Mouse (Mus musculus): Measurements from ENCODE around the gene Fam71a.
"Not testable (repeated sequence)": the region's sequence is repeated elsewhere in the genome, so short reads cannot be mapped to it uniquely, and the experiment has no call there.

Gene Fam71a

DNA sequence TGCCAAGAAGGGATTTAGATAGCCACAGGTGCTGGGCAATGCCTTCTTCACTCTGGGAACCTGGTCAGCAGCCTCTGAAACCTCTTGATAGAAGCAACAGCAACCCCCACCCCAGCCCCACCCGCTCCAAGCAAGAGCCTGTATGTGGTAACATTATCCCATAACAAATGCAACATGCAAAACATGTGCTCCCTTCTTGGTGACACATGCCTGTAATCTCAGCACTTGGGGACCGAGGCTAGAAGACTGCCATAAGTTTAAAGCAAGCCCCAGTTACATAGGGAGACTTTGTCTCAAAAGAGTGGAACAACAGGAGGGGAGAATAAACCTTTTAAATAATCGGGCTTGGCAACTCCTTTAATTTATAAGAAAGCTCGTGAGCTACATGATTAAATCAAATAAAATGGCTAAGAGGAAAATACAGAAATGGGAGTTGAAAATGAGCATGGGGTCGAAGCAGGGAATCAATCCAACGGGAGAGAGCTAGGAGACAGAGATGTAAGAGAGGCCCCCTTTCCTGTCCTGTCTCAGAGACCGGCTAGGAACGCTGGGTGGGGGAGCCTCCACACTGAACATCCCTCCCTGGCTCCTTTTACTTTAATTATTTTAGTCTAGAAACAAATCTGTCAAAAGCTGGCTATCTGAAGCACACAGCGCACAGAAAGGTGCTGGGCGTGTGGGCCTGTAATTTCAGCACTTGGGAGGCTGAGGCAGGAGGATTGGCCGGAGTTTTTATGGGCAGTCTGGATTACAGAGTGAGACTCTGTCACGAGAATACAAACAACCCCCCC, 17.0 kb upstream of the Fam71a start:
- DNase-seq (ENCODE audit: low read depth, low spot score): no peak

DNA sequence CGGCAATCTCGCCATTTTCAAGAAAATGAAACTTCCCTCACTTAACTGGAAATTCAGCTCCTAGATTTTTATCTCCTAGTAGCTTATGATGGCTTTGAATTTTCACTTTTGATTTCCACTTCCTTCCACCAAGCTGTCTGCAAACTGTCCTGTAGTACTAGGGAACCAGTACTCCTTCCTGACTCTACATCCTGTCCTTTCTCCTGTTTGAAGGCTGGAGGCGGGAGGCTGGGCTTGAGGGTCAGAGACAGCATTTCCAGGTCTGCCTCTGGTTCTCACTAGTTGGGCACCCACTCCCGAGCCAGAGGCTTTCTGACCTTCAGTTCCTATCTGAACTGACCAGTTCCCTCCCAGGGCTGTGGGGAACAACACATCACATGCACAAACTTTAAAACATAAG, 15.8 kb upstream of the Fam71a start:
- DNase-seq (ENCODE audit: low read depth, low spot score): no peak

DNA sequence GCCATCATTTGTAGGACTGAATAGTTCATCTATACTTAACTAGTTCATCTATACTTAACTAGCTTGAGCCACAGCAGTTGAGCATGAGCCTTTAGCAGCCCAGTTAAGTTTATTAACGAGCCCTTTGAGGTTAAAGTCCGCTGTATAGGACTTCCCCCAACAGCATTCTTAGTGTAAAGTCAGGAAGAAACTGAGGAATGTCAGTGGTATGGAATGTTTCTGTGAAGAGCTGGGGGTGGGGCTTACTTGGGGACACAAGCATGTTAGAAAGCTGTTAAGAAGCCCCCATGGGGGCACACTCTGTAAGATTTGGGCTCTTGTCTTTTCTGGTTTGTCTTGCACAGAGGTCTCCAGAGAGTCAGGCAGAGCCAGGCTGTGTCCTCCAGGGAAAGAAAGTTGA, 15.2 kb upstream of the Fam71a start:
- DNase-seq (ENCODE audit: low read depth, low spot score): no peak

DNA sequence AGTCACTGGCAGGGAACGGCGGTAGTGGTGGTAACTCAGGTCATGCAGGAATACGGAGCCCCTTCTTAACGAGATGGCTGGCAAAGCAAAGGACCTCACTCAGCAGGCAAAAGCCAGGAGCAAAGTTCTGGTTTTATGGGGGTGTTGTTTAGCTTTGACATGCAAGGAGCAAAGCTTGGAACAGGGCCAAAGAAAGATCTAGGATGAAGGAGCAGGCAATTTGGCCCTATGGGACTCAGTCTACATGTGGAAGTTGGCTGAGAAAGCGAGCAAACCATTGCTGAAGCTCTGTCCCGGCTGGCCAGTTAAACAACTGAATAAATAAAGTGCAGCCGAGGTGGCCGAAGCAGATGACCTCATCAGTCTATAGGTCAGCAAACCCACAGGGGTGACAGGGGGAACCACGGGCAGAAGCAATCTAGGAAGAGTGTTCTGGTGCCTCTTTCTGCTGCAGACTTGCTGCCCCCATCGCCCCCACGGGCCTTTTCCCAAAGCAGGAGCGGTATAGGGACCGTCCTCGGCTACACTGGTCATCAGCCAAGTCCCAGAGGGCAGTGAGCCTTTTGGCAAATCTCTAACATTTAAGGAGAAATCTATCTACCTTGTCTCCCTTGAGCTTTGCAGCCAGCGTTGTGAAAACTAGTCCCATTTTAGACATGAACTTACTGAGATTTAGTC, 14.0 kb upstream of the Fam71a start:
- no peak for DNase-seq (ENCODE audit: low read depth, low spot score)

DNA sequence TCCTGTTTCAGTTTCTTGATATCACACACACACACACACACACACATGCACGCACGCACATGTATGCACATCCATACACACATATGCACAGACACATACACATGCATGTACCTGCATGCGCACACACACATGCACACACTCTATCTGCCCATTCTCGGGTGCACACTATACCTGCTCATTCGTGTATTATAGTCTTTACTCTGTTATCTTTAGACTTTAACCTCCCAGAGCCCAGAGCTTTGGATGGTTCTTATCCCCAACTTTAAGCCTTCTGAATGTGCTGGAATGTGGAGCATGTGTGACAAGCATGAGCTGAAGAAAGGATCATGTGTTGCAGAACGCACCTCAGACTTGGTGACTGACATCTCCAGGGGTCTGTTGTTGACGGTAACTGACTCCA, 12.3 kb upstream of the Fam71a start:
- no peak for DNase-seq (ENCODE audit: low read depth, low spot score)

DNA sequence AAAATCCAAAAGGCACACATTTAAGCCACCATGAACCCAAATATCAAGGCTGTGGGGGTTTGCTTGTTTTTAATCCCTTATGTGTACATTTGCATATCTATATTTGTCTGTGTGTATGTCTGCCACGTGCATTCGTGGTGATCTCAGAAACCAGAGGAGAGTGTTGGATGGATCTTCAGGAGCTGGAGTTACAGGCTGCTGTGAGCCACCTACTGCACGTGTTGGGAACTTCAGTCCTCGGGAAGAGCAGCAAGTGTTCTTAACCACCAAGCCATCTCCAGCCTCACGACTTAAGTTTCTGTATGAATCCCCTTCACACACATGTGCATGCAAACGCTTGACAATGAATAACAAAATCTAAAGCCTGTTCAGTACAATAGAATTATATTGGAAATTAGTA, 7.9 kb upstream of the Fam71a start:
- no peak for DNase-seq (ENCODE audit: low read depth, low spot score)

DNA sequence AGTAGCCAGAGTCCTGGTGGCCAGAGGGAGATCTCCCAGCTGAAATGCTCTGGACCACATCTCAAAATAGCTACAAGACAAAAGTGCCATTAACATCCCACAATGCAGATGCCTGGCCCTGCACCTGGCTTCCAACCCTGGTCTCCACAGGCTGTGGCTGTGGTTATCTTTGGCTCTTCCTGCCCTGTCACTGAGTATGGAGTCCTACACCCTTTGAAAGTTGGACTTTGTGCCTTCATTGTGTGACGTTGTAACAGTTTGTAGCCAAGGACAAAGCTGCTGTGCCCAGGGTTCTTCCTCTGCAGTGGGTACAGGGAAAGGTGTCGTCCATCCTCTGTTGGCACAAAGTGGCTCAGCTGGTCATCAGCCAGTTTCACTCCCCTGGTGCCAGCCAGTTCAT, 5.8 kb upstream of the Fam71a start:
- DNase-seq (ENCODE audit: low read depth, low spot score): no peak

DNA sequence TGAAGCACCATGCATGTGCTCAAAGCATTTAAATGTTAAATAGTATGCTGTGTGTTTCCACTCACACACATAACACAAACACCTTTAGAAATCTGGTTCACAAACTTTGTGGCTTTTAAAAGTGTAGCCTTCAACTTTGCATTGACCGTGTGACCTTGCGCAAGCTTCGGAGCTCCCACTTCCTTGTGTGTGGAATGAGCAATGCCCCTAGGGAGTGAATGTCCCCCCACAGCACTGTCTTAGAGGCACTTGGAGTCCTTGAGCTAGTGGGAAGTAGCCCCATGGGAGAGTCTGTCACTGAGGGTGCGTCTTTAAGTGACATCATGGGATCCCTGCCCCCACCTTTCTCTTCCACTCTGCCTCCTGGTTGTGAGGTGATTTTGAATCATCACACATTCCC, 1.6 kb upstream of the Fam71a start:
- DNase-seq (ENCODE audit: low read depth, low spot score): no peak

DNA sequence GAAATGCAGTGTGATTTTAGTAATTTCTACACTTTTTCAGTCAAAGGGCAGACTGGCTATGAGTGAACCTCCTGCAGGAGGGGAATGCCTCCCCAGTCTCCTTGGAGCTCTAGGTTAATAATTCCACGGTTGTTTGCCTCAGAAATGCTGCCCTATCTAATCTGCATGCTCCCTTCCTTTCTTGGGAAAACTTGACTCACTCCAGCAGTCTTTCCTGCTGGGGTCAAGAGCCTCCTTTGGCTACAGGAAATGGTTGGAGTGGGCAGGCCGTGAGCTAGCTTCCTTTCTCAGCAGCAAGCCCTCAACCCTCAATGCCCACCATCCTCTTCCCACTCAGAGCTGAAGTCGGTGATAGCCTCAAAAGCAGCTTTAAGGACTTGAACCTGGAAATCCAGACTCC, 10.3 kb downstream of the Fam71a start:
- no peak for DNase-seq (ENCODE audit: low read depth, low spot score)

DNA sequence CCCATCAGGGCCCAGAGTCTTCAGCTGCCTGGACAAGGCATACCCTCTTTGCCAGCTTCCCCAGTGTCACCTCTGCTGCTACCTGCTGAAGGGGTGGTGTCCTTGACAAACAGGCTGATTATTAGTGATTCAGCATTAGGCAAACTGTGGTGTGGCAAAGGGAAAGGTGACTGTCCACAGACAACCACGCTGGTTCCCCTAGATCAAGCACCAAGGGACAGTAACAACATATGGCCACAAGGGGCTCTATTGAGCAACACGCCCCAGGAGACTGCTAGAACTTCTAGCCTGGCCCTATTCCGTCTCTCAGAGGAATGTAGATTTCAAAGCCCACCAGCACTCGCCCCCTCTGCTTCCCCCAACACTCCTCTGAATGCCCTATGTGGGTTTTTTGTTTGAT, 11.6 kb downstream of the Fam71a start:
- DNase-seq (ENCODE audit: low read depth, low spot score): no peak

DNA sequence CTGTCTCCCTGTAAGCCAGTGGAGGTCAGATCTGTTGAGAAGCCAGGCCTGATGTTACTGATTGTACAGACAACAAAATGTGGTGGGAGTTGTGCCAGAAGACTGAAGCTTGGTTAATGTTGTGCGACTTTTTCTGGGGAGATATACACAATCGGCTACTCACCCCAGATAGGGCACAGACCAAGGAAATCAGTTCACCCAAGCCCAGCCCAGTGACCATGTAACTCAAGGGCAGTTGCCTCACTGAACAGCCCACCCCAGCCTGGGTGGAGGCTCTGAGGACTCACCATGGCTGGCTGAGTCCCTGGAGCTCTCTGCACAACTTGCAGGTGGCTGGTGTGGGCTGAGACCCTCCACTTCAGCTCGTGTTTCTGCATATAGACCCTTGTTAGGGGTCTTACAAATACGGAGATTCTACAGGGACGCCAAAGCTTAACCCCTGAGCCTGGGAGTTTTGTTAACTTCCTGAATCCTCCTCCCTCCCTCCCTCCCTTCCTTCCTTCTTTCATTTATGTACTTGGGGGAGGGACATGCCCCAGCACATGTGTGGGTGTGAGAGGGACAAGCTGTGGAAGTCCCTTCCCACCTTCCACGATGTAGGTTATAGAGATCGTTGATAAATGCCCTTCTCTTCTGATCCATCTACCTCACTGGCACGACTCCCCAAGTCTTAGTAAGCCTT, 13.6 kb downstream of the Fam71a start:
- no peak for DNase-seq (ENCODE audit: low read depth, low spot score)

DNA sequence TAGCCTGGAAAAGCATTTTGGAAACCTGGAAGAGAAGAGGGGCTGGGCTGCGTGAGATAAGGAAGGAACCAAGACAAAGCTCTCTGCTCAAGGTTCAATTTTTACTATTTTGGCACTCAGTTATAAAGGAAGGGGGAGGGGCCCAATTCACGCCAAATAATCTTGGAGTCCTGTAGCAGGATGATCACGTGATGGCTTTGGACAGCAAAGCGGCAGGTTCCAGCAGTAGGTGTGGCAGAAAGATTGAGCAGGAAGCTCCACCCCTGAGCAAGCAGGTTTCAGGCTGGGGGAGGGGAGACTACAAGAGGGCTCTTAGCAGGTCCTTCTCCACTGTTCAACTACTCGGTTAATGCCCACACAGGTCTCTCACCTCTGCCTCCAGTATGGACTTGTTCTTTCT, 15.1 kb downstream of the Fam71a start:
- not testable (repeated sequence) for DNase-seq (ENCODE audit: low read depth, low spot score)

DNA sequence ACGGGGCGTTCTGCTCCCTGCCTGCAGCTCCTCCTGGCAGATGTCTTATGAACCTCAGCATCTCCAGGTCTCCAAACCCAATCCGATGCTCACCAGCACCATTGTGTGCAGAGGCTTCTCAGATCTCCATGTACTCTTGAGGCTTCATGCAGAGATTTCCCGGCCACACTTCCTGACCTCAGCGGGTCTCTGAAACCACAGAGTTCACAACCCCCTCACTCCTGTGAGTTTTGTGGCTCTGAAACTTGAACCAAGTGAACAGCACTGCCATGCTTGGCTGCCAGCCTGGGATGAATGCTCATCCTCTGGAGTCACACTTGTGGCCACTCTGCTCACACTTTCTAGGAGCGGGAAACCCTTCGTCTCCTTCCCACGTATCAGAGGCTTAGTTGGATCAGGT, 23.6 kb downstream of the Fam71a start:
- no peak for DNase-seq (ENCODE audit: low read depth, low spot score)

DNA sequence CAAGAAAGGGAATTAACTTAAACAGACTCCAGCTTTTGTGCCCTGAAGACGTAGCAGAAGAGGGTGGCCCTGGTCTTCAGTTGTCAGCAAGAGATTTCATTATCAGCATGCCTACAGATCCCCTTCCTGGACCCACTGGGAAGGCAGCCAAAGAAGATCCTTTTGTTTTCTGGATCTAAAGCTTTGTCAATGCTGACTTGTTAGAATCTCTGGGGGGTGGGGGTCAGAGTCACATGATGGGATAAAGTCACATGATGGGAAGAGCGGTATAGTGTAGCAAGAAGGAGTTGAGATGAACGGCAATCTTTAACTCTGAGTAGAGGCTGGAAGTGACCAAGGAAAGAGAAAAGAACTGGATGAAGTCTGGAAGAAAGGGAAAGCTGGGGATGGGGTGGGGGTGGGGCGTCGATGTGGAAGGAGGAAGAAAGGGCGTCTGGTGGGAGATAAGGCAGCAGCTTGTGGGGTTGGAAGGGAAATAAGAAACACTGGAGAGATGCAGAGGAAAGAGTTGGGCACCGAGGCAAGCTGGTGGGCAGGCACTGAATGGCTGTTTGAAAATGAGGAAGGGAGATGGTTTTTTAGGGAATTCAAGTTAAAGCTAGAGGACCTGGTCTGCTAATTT, 25.6 kb downstream of the Fam71a start:
- DNase-seq (ENCODE audit: low read depth, low spot score): no peak

DNA sequence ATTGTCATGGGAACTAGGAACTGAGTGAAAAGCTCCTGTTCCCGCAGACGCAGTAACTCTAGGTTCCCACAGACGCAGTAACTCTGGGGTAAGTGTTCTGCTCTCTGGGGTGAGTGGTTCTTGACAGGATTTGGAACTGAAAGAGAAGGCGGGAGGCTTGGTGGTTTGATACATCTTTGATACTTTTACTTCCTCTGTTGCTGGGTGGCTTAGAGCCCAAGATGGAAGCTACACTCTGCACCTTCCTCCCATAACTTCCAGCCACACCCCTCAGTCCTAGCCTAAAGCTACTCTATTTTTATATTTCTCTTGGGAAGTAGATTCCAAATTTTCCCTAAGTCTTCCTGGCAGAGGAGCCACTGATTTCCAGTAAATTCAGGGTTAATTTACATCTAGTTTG, 26.2 kb downstream of the Fam71a start:
- DNase-seq (ENCODE audit: low read depth, low spot score): no peak

DNA sequence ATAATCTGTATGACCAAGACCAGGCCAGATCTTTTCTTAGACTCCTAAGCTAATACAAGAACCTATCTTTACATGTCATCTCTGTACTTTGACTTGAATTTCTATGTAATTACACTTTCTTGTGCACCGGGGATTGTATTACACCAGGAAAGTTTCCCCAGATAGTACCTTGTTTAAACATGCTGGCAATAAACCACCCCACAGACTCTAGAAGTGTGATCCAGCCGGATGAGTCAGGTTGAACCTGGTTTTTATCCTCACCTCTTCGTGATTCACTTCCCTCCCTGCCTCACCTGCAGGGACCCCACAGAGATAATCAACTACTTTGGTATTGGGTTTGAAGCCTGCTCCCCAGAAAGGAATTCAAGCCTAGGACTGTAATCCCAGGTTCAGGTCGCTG, 29.2 kb downstream of the Fam71a start:
- DNase-seq (ENCODE audit: low read depth, low spot score): no peak

DNA sequence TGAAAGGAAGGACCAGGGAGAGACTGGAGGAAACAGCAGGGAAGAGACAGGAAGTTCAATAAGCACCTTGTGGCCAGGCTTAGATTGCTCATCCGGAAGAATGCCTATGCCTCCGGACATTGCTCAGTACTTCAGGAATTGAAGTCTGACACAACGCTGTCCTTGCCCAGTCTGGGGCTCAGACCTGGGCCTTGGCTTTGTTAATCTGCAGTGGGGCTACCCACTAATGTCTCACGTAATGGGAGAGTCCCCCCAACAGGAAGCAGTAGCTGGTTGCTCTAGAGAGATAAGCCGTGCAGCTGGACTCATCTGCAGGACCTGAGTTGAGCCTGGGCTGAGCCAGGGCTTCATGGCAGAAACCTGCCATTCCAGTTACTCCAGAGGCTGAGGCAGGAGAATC, 31.7 kb downstream of the Fam71a start:
- DNase-seq (ENCODE audit: low read depth, low spot score): no peak

DNA sequence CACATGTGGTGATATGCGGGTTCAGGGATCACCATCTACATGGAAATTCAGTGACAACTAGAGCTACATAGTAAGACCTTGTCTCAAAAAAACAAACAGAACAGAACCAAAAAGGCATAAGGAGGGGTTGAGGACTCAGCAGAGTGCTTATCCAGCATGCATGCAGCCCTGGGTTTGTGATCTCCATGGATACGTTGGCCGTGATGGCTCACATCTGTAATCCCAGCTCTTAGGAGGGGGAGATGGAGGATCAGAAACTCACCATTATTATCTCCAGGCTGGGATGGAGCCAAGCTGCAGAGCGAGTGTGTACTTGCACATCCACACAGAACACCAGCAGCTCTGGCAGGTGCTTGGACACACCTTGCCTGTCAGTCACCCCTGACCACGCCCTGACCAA, 32.4 kb downstream of the Fam71a start:
- DNase-seq (ENCODE audit: low read depth, low spot score): no peak

DNA sequence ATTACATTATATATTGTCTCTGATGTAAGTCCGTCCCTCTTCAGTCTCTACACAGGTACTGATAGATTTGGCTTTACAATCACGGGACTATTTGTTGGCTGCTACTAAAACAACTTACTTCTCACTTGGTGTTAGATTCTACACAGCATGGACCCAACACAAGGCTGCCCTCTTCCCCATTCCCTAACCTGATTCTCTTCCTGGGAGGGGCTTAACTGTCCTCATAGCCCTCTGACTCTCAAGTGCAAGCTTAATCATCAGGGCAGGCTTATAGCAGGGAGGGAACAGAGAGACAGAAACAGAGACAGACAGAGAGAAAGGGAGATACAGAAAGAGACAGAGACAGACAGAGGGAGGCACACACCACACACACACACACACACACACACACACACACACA, 32.9 kb downstream of the Fam71a start:
- DNase-seq (ENCODE audit: low read depth, low spot score): no peak

DNA sequence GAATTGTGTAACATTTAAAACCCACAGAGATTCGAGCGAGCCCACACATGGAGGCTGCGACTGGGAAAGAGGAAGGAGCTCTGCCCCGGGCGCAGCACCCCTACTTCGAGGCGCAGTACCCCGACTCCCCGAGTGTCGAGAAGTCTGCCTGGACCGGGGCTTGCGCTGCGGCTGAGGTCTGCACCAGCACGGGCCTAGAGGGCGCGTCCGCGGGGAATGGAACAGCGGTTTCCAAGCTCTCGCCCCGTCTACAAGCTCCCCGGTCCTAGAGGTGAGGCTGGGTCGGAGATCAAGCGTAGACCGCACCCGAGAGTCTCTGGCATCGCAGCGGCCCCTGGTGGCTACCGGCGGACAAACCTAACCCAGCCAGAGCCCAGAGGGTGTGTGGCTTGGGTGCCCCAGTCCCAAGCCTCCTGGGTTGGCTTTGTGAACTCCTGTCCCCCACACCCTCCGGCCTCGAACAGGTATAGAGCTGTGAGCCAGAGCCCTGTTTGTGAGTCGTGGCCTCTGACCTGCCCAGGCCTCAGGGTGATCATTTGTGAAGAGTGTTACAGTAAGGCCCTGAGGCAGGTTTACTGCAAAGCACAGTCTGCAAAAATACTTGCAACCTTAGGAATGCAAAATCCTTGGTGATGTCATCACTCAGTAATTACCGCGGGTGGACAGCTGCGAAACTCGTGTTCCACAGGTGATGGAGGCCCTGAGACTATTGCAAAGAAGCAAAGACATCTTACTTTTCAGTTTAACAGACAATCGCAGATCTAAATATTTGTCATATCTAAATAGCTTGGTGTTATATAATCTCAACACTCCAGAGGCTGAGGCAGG, 38.6 kb downstream of the Fam71a start:
- peak; percentile 59 for DNase-seq (ENCODE audit: low read depth, low spot score)

DNA sequence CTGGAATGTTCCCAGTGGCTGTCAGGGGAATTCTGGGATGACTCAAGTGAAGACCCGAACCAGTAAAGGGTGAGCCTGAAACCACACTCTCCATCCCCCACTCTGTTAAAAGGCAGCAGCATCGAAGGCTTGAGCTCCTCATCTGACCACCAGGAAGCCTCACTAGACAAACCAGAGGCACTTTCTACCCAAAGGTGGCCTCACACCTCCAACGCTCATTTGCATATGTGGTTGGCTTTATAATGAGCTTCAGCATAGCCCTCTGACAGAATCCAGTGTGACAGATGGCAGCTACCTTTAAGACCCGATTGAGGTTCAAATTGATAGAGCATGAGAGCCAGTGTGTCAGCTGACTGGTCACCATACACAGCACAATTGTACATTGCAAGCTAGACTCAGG, 40.3 kb downstream of the Fam71a start:
- no peak for DNase-seq (ENCODE audit: low read depth, low spot score)

DNA sequence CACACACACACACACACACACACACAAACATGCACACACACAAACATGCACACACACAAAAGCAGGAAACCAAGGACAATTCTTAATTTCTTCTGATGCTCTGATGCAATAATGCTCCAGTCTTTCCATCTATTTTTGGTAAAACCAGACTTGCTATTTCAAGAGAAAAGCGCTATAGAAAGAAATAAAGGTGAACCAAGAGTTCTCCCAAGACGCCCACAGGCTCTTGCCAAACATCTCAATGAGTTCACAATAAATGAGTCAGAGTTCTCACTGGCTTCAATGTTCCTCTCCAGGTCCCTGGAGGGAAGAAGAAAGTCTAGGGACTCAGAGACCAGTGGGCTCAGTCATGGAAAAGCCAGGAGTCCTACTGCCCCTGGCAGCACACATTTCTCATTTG, 40.9 kb downstream of the Fam71a start:
- no peak for DNase-seq (ENCODE audit: low read depth, low spot score)

Measured in WW6 (cell line).